ENCODE assay signal across 8 mouse cellular contexts in the genomic region with DNA sequence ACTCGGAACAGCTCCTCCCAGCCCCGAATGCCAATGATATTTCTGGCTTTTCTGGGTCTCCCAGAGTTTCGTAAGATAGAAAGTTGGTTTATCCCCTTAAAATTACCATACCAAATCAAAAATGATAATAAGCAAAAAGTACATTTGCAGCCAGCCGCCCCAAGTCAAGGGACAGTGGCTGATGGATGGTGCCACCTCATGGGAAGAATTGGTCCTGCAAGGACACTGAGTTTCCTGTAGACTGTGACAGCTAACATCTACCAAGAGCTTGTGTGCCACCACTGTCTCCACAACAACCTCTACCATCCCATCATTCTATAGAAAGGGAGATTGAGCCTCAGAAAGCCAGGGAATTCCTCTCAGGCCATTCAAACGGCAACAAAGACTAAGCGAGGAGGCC. TPM values are rescaled to one million over a fixed set of nuclear protein-coding genes. Genes with fewer than 3 reads are reported as not detected.
DNase-seq lines count a peak whose midpoint lies in the region; ATAC-seq and TF ChIP-seq lines count a peak whose summit lies in the region.
"Had no signal": no experiment of that assay in that cellular context is flagged by ENCODE, and none has a peak within 500 bp of the region (broad histone marks: within the 10 kb centered on the region; RNA-seq: fewer than 3 reads in every experiment).

No protein-coding gene starts in this region.

- H3K4me1 ChIP-seq in kidney, embryonic 14.5 days (ENCODE audit: control insufficient read depth, insufficient read depth, low read length): peaks cover 16% of the 10 kb centered on the region
- H3K4me1 ChIP-seq in ES-Bruce4 (ENCODE audit: control insufficient read depth, insufficient read depth, low read length): peaks cover 3% of the 10 kb centered on the region
- peaks cover 7% of the 10 kb centered on the region; the same call in 1 of the 2 replicates for H3K4me1 ChIP-seq in kidney, postnatal 0 days (replicated peaks; ENCODE audit: insufficient read depth, low read length)

- H3K4me3 ChIP-seq in kidney, embryonic 14.5 days (ENCODE audit: low read length): no peak overlapping the region
- no peak overlapping the region for H3K4me3 ChIP-seq in ES-Bruce4 (ENCODE audit: low read depth, low read length)
- no peak overlapping the region for H3K4me3 ChIP-seq in kidney, postnatal 0 days (replicated peaks; ENCODE audit: low read depth, low read length)
- H3K4me3 ChIP-seq: hindbrain, embryonic 15.5 days had no signal

- TF ChIP-seq CTCF in ES-Bruce4 (IDR thresholded peaks at IDR 0.05; ENCODE audit: low read depth, low read length): peak; percentile 71
- TF ChIP-seq CTCF in kidney, postnatal 0 days (IDR thresholded peaks at IDR 0.05; ENCODE audit: low read depth): peak; percentile 84

- no peak for TF ChIP-seq POLR2A in ES-Bruce4 (IDR thresholded peaks at IDR 0.05; ENCODE audit: insufficient read depth, low read length)

- no peak overlapping the region for H3K27ac ChIP-seq in kidney, embryonic 14.5 days (ENCODE audit: low read depth, low read length)
- H3K27ac ChIP-seq in ES-Bruce4 (ENCODE audit: insufficient read depth, low read length): no peak overlapping the region
- no peak overlapping the region for H3K27ac ChIP-seq in kidney, postnatal 0 days
- H3K27ac ChIP-seq: hindbrain, embryonic 15.5 days had no signal

- peak; percentile 49 for DNase-seq in kidney, adult 11 months
- peak; percentile 18 for DNase-seq in c-Kit-positive CD71-negative TER-119-negative erythroid progenitor cells, embryonic 14.5 days (ENCODE audit: low read depth)
- DNase-seq in kidney, postnatal 0 days (ENCODE audit: low spot score): peak; percentile 67
- peak; percentile 70 for DNase-seq in lung, postnatal 25 days (ENCODE audit: low spot score)
- DNase-seq in spleen, postnatal 36 days (ENCODE audit: low spot score in 2 of 2): no peak

- no peak for ATAC-seq in kidney, embryonic 14.5 days (ENCODE audit: low FRiP score, low TSS enrichment)
- ATAC-seq in kidney, postnatal 0 days (replicated peaks; ENCODE audit: low FRiP score, low read depth): no peak

- no peak for TF ChIP-seq EP300 in ES-Bruce4 (IDR thresholded peaks at IDR 0.05; ENCODE audit: insufficient read depth, low read depth, low read length)

- H3K9ac ChIP-seq in kidney, embryonic 14.5 days (ENCODE audit: low read depth, low read length): no peak overlapping the region
- H3K9ac ChIP-seq in ES-Bruce4 (ENCODE audit: low read depth, poor library complexity, severe bottlenecking): no peak overlapping the region
- no peak overlapping the region for H3K9ac ChIP-seq in kidney, postnatal 0 days (ENCODE audit: low read depth, low read length)
- H3K9ac ChIP-seq: hindbrain, embryonic 15.5 days had no signal

- H3K4me2 ChIP-seq in kidney, embryonic 14.5 days (replicated peaks; ENCODE audit: low read depth, low read length): no peak overlapping the region
- H3K4me2 ChIP-seq in kidney, postnatal 0 days (ENCODE audit: low read length): no peak overlapping the region
- H3K4me2 ChIP-seq: hindbrain, embryonic 15.5 days had no signal

- no peaks in the 10 kb centered on the region; the same call in 1 of the 2 replicates for H3K27me3 ChIP-seq in kidney, embryonic 14.5 days (ENCODE audit: control insufficient read depth, insufficient read depth, low read length)
- no peaks in the 10 kb centered on the region for H3K27me3 ChIP-seq in ES-Bruce4 (ENCODE audit: control insufficient read depth, insufficient read depth, low read length, poor library complexity, severe bottlenecking)
- H3K27me3 ChIP-seq in kidney, postnatal 0 days (ENCODE audit: insufficient read depth, low read length): no peaks in the 10 kb centered on the region
- H3K27me3 ChIP-seq: hindbrain, embryonic 15.5 days had no signal

- H3K9me3 ChIP-seq in kidney, embryonic 14.5 days (ENCODE audit: control insufficient read depth, low read length): no peaks in the 10 kb centered on the region
- H3K9me3 ChIP-seq in ES-Bruce4 (replicated peaks; ENCODE audit: control insufficient read depth, insufficient read depth, low read length, poor library complexity, severe bottlenecking): no peaks in the 10 kb centered on the region
- H3K9me3 ChIP-seq in kidney, postnatal 0 days (replicated peaks; ENCODE audit: low read length): no peaks in the 10 kb centered on the region
- H3K9me3 ChIP-seq: hindbrain, embryonic 15.5 days had no signal

- H3K36me3 ChIP-seq in kidney, embryonic 14.5 days (ENCODE audit: control insufficient read depth, insufficient read depth, low read length): no peaks in the 10 kb centered on the region
- H3K36me3 ChIP-seq in ES-Bruce4 (ENCODE audit: control insufficient read depth, insufficient read depth, low read length, poor library complexity, severe bottlenecking): no peaks in the 10 kb centered on the region
- H3K36me3 ChIP-seq in kidney, postnatal 0 days (ENCODE audit: insufficient read depth, low read length): no peaks in the 10 kb centered on the region
- H3K36me3 ChIP-seq: hindbrain, embryonic 15.5 days had no signal

- WGBS in kidney, embryonic 14.5 days: 65% methylated on average over 6 of the region's 6 CpGs
- 51% methylated on average over 6 of the region's 6 CpGs for WGBS in kidney, postnatal 0 days

RNA-seq across cellular contexts. Expression of gene Tspan9, which starts 2.4 kb away (rescaled TPM):
- 96.6 and 100 TPM in 2 replicates for polyA plus RNA-seq in kidney, embryonic 14.5 days (2014; fragmentation: Nextera tagmentation; extraction: Ambion mirVana)
- polyA plus RNA-seq in ES-Bruce4 (2011; ENCODE audit: insufficient read depth, insufficient read length, low read depth, missing spikeins): 90.5 and 99.3 TPM in 2 replicates
- 102 and 131 TPM in 2 replicates for polyA plus RNA-seq in kidney, postnatal 0 days (2015; fragmentation: Nextera tagmentation; extraction: Ambion mirVana)

Comparison
In these comparisons a context has a peak if more than half of its experiments do, and no peak if none do; other contexts are left out.
1. DNase-seq: peak in kidney, adult 11 months (single experiment), c-Kit-positive CD71-negative TER-119-negative erythroid progenitor cells, embryonic 14.5 days (single experiment), kidney, postnatal 0 days (single experiment) and lung, postnatal 25 days (single experiment); none in spleen, postnatal 36 days (0 of 2).